Mouse (Mus musculus): ENCODE results near the gene Uts2. TPM values are rescaled to one million over a fixed set of nuclear protein-coding genes. Genes with fewer than 3 reads are reported as not detected.
"Not testable (repeated sequence)": the region's sequence is repeated elsewhere in the genome, so short reads cannot be mapped to it uniquely, and the experiment has no call there.

The Uts2 gene
- polyA plus RNA-seq, 1 experiment, result not detected

DNA sequence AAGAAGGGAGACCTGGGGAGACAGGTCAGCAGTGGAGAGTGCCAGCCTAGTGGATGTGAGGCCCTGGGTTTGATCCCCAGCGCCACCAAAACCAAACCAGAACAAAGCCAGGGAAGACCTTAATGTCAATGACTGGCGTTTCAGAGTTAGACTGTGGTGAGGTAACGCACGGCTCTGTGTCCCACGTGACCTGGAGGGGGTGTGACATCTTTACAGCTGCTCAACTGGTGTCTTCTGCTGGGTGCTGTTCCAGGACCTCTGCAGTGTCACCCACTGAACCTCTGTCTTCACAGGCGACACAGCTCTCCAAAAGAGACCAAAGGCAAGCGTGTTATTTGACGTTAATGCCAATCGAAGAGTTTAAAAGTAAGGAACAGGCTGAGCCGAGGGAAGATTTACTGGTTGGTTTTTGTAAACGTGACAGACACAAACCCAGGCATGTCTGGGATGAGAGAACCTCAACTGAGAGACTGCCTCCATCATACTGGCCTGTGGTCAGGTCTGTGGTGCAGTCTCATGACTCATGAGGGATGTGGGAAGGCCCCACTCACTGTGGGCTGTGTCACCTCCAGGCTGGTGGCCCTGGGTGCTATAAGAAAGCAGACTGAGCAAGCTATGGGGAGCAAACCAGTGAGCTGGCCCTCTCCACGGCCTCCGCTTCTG lies 8.9 kb downstream of the Uts2 start:
- TF ChIP-seq GATA1 (IDR thresholded peaks at IDR 0.05; ENCODE audit: low read length) (no peak), TAL1 (IDR thresholded peaks at IDR 0.05; ENCODE audit: low read length) (no peak)
- Histone ChIP-seq H3K4me1 (ENCODE audit: control insufficient read depth) (no peaks in the 10 kb centered on the region), H3K4me3 (replicated peaks) (no peak overlapping the region), H3K36me3 (ENCODE audit: control insufficient read depth) (peaks cover 4% of the 10 kb centered on the region; the same call in 1 of the 2 replicates), H3K9me3 (ENCODE audit: control insufficient read depth, low read length) (no peaks in the 10 kb centered on the region), H3K27me3 (ENCODE audit: control insufficient read depth) (no peaks in the 10 kb centered on the region)

DNA sequence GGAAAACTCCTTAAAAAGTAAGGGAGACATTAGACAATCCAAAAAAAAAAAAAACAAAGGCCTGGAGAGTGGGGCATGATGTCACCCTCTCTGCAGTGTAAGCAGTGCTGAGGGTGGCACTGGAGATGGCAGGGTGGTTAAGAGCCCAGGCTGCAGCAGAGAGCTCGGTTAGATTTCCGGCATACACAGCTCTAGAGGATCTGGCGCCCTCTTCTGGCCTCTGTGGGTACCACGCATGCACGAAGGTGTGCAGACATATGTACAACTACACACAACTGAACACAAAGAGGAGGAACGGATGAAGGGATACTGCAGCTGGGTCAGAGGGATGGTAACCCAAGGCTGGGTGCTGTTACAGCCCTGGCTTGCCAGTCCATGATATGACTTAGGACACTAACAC lies 10.0 kb downstream of the Uts2 start:
- Histone ChIP-seq H3K27me3 (ENCODE audit: control insufficient read depth) (no peaks in the 10 kb centered on the region), H3K4me1 (ENCODE audit: control insufficient read depth) (no peaks in the 10 kb centered on the region), H3K4me3 (replicated peaks) (no peak overlapping the region), H3K36me3 (ENCODE audit: control insufficient read depth) (peaks cover 4% of the 10 kb centered on the region; the same call in 1 of the 2 replicates), H3K9me3 (ENCODE audit: control insufficient read depth, low read length) (no peaks in the 10 kb centered on the region)
- no peak for TF ChIP-seq TAL1 (IDR thresholded peaks at IDR 0.05; ENCODE audit: low read length)
- no peak for TF ChIP-seq GATA1 (IDR thresholded peaks at IDR 0.05; ENCODE audit: low read length)

DNA sequence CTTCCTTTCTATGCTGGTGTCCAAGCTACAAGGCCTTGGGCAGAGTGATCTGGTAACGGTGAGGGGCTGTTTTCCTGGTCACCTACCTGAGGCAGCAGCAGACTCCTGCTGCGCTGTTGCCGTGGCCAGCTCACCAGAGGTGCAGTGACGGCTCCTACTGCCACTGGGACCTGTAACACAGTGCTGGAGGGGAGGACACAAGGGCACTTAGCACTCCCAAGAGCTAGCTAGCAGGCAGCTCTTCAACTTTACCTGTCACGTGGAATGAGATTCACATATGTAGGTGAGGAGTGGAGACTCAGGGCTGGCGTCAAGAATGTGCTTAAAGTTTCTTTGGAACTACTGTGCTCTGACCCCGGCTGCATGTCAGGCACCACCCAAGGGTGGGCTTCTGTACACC lies 13.4 kb downstream of the Uts2 start:
- Histone ChIP-seq H3K9me3 (ENCODE audit: control insufficient read depth, low read length) (no peaks in the 10 kb centered on the region), H3K27me3 (ENCODE audit: control insufficient read depth) (no peaks in the 10 kb centered on the region), H3K4me3 (replicated peaks) (no peak overlapping the region), H3K4me1 (ENCODE audit: control insufficient read depth) (no peaks in the 10 kb centered on the region), H3K36me3 (ENCODE audit: control insufficient read depth) (peaks cover 12% of the 10 kb centered on the region; the same call in 1 of the 2 replicates)
- TF ChIP-seq GATA1 (IDR thresholded peaks at IDR 0.05; ENCODE audit: low read length) (no peak), TAL1 (IDR thresholded peaks at IDR 0.05; ENCODE audit: low read length) (no peak)

DNA sequence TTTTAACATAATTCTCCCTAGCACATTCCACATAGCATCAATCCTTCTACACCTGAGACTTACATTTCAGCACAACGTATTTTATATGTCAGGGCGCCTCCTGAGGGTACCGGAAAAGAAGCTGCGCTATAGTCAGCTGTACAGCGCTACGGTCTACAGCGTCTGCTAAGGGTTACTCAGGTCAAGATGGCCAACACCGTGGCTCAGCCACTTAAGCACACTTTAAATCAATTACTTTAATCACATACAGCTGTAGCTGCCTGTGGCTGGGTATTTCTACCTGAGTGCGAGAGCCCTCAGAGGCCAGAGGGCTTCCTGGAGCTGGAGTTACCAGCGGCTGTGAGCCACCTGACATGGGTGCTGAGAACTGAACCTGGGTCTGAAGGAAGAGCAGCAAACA lies 19.0 kb downstream of the Uts2 start:
- no peaks in the 10 kb centered on the region; the same call in 1 of the 2 replicates for H3K4me1 ChIP-seq (ENCODE audit: control insufficient read depth)
- no peak overlapping the region for H3K4me3 ChIP-seq (replicated peaks)
- H3K27me3 ChIP-seq (ENCODE audit: control insufficient read depth), result no peaks in the 10 kb centered on the region
- H3K9me3 ChIP-seq (ENCODE audit: control insufficient read depth, low read length), result no peaks in the 10 kb centered on the region
- no peak for TF ChIP-seq GATA1 (IDR thresholded peaks at IDR 0.05; ENCODE audit: low read length)
- TF ChIP-seq TAL1 (IDR thresholded peaks at IDR 0.05; ENCODE audit: low read length), result no peak
- peaks cover 20% of the 10 kb centered on the region for H3K36me3 ChIP-seq (ENCODE audit: control insufficient read depth)

DNA sequence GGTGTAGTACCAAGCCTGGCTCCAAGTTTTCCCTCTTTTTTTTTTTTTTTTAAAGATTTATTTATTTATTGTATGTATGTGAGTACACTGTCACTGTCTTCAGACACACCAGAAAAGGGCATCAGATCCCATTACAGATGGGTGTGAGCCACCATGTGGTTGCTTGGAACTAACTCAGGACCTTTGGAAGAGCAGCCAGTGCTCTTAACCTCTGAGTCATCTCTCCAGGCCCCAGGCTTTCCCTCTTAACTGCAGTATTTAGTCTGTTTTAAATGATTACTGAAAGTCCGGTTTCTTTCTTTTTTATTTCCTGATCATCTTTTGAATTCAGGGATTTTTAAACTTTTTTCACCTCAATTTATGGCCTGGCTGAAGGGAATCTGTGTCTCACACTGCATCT lies 20.5 kb downstream of the Uts2 start:
- not testable (repeated sequence) for H3K27me3 ChIP-seq (ENCODE audit: control insufficient read depth); H3K4me3 ChIP-seq (replicated peaks); H3K4me1 ChIP-seq (ENCODE audit: control insufficient read depth); H3K9me3 ChIP-seq (ENCODE audit: control insufficient read depth, low read length)
- peaks cover 16% of the 10 kb centered on the region for H3K36me3 ChIP-seq (ENCODE audit: control insufficient read depth)

DNA sequence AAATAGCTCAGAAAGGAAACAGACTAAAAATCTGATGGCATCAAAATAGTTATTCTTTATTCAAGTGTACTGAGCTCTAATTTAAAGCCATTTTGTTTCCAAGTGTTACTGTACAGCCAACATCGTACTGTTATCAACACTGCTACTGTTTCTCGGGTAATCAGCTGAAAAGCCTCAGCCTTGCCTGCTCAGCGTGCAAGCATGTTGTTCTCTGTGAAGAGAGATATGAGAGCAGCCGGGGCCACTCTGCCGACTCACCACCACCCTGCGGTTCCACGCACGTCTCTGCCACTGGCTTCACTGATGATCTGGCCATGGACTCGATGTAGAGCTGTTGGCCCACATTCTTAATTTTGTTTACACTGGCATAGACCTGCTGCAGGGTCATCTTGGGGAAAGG lies 27.3 kb downstream of the Uts2 start:
- Histone ChIP-seq H3K36me3 (ENCODE audit: control insufficient read depth) (peaks cover 8% of the 10 kb centered on the region), H3K4me1 (ENCODE audit: control insufficient read depth) (peaks cover 6% of the 10 kb centered on the region), H3K4me3 (replicated peaks) (no peak overlapping the region), H3K27me3 (ENCODE audit: control insufficient read depth) (no peaks in the 10 kb centered on the region), H3K9me3 (ENCODE audit: control insufficient read depth, low read length) (no peaks in the 10 kb centered on the region)
- TF ChIP-seq GATA1 (IDR thresholded peaks at IDR 0.05; ENCODE audit: low read length) (no peak), TAL1 (IDR thresholded peaks at IDR 0.05; ENCODE audit: low read length) (no peak)

DNA sequence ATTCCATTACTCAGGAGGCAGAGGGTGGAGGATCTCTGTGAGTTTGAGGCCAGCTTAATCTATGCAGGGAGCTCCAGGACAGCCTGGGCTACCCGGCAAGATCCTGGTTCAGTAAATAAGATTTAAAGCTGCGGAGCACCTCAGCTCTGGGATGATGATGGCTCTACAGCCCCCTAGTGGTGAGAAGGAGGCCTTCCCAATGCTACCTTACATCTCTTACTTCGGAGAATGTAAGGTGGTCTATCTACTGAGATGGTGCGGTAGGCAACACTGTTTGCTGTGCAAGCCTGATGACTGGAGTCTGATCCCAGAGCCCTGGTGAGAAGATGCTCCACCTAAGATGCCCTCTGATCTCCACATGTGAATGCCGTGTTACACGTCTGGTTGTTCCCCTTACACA lies 30.1 kb downstream of the Uts2 start:
- TF ChIP-seq TAL1 (IDR thresholded peaks at IDR 0.05; ENCODE audit: low read length) (no peak), GATA1 (IDR thresholded peaks at IDR 0.05; ENCODE audit: low read length) (no peak)
- H3K4me1 ChIP-seq (ENCODE audit: control insufficient read depth), result peaks cover 6% of the 10 kb centered on the region
- no peaks in the 10 kb centered on the region for H3K27me3 ChIP-seq (ENCODE audit: control insufficient read depth)
- no peaks in the 10 kb centered on the region for H3K9me3 ChIP-seq (ENCODE audit: control insufficient read depth, low read length)
- H3K36me3 ChIP-seq (ENCODE audit: control insufficient read depth), result peaks cover 6% of the 10 kb centered on the region
- no peak overlapping the region for H3K4me3 ChIP-seq (replicated peaks)

DNA sequence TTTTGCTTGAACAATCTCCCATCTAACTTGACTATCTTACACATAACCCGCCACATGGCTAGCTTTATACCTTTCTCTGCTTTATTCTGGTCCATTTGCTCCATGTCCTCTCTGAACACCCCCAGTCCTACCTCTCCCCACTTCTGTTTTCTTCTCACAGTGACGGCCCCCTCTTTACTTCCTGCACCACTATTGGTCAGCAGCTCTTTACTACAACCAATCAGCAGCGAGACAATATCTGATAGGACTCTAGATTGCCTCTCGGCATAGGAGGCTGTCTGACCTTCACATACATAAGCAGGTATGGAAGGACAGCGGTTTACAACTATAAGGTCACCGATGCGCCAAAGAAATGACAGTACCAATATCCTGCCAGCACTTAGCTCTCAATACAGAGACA lies 39.6 kb downstream of the Uts2 start:
- TF ChIP-seq GATA1 (IDR thresholded peaks at IDR 0.05; ENCODE audit: low read length) (no peak), TAL1 (IDR thresholded peaks at IDR 0.05; ENCODE audit: low read length) (no peak)
- Histone ChIP-seq H3K27me3 (ENCODE audit: control insufficient read depth) (no peaks in the 10 kb centered on the region), H3K36me3 (ENCODE audit: control insufficient read depth) (peaks cover 7% of the 10 kb centered on the region; the same call in 1 of the 2 replicates), H3K4me3 (replicated peaks) (no peak overlapping the region), H3K9me3 (ENCODE audit: control insufficient read depth, low read length) (no peaks in the 10 kb centered on the region), H3K4me1 (ENCODE audit: control insufficient read depth) (no peaks in the 10 kb centered on the region)

DNA sequence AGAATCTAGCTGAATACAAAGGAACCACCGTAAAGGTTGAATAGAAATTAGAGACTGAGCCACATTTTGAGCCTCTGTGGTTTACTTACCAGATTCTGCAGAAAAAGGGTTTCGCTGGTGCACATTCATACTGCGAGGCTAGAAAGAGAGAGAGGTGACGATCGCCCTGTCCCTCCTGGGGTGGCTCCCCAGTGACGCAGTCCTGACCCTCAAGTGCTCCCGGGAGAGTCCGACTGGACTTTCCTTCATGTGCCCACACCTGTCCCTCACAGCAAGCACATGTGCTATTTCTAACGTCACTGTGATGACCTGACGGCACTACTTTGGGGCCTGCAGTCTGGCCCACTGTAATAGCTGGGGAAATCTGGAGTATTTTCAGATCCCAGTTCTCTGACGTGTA lies 40.9 kb downstream of the Uts2 start:
- H3K9me3 ChIP-seq (ENCODE audit: control insufficient read depth, low read length), result no peaks in the 10 kb centered on the region
- H3K4me3 ChIP-seq (replicated peaks), result no peak overlapping the region
- no peaks in the 10 kb centered on the region for H3K4me1 ChIP-seq (ENCODE audit: control insufficient read depth)
- TF ChIP-seq GATA1 (IDR thresholded peaks at IDR 0.05; ENCODE audit: low read length), result no peak
- TF ChIP-seq TAL1 (IDR thresholded peaks at IDR 0.05; ENCODE audit: low read length), result no peak
- H3K36me3 ChIP-seq (ENCODE audit: control insufficient read depth), result peaks cover 5% of the 10 kb centered on the region; the same call in 1 of the 2 replicates
- no peaks in the 10 kb centered on the region for H3K27me3 ChIP-seq (ENCODE audit: control insufficient read depth)

DNA sequence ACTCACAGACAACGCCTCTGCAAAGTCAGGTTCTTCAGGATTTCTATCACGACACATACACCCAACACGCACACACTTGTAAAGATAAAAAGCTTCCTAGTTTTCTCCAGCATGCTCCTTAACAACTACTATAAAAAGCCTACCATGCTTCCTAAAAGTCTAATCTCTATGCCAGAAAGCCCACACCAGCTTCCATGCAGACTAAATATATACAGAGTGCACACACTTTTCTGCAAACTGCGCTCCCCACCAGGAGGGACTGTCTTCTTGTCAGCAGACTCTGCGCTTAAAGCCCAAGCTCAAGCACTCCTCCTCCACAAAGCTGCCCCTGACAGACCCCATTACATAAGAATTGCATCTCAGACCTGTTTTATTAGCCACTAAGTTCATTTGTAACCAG lies 44.6 kb downstream of the Uts2 start:
- Histone ChIP-seq H3K36me3 (ENCODE audit: control insufficient read depth) (peaks cover 5% of the 10 kb centered on the region), H3K4me1 (ENCODE audit: control insufficient read depth) (peaks cover 16% of the 10 kb centered on the region), H3K4me3 (replicated peaks) (no peak overlapping the region), H3K9me3 (ENCODE audit: control insufficient read depth, low read length) (no peaks in the 10 kb centered on the region), H3K27me3 (ENCODE audit: control insufficient read depth) (peaks cover 8% of the 10 kb centered on the region)
- TF ChIP-seq GATA1 (IDR thresholded peaks at IDR 0.05; ENCODE audit: low read length) (no peak), TAL1 (IDR thresholded peaks at IDR 0.05; ENCODE audit: low read length) (no peak)
